Mouse (Mus musculus) heart, adult 9 months (tissue): ENCODE data around the gene Dbil5.
A peak's percentile ranks its signal among the peaks of the same experiment; 100 is the strongest.

Source experiments
- DNase-seq, 2 experiments: peaks; one replicate each; pipeline ENCODE4 v3.0.0; 2022; ENCODE audit warnings: low spot score in 2 of 2

Dbil5 gene

GRCm38 (mm10) chr11:76236136-76236535 lies 18.7 kb downstream of the Dbil5 start:
- DNase-seq = no peak

- no peak for DNase-seq
Measured at GRCm38 (mm10) chr11:76239750-76240149, 22.3 kb downstream of the Dbil5 start.

- peak; percentile 83 to 89 for DNase-seq
Measured at GRCm38 (mm10) chr11:76242901-76243810, 25.7 kb downstream of the Dbil5 start, which contains the start of the genes Mrm3 and Glod4. TSS of gene Mrm3 (plus strand) at chr11:76243715. TSS of gene Glod4 (minus strand) at chr11:76243725.

GRCm38 (mm10) chr11:76243811-76244546 lies 26.6 kb downstream of the Dbil5 start:
- no peak for DNase-seq

GRCm38 (mm10) chr11:76246439-76246838 lies 29.0 kb downstream of the Dbil5 start:
- DNase-seq = no peak

- no peak for DNase-seq
Measured at GRCm38 (mm10) chr11:76247239-76247638, 29.8 kb downstream of the Dbil5 start.

- DNase-seq = no peak
Measured at GRCm38 (mm10) chr11:76252036-76252435, 34.6 kb downstream of the Dbil5 start.

- peak; percentile 74 to 86 for DNase-seq
Measured at GRCm38 (mm10) chr11:76253145-76253917, 35.9 kb downstream of the Dbil5 start.

GRCm38 (mm10) chr11:76253918-76254264 lies 36.5 kb downstream of the Dbil5 start:
- peak in 1 of 2 experiments; percentile 37 for DNase-seq

GRCm38 (mm10) chr11:76255431-76256001 lies 38.1 kb downstream of the Dbil5 start:
- peak; percentile 49 to 50 for DNase-seq

GRCm38 (mm10) chr11:76256129-76256528 lies 38.7 kb downstream of the Dbil5 start:
- DNase-seq = no peak

GRCm38 (mm10) chr11:76257386-76257785 lies 40.0 kb downstream of the Dbil5 start:
- DNase-seq = no peak

- DNase-seq = no peak
Measured at GRCm38 (mm10) chr11:76258511-76258910, 41.1 kb downstream of the Dbil5 start.

- DNase-seq = no peak
Measured at GRCm38 (mm10) chr11:76260208-76261050, 43.0 kb downstream of the Dbil5 start.

GRCm38 (mm10) chr11:76261224-76261623 lies 43.8 kb downstream of the Dbil5 start:
- peak; percentile 27 to 50 for DNase-seq

- no peak for DNase-seq
Measured at GRCm38 (mm10) chr11:76262611-76263351, 45.4 kb downstream of the Dbil5 start.

GRCm38 (mm10) chr11:76267550-76267949 lies 50.1 kb downstream of the Dbil5 start:
- no peak for DNase-seq

GRCm38 (mm10) chr11:76268001-76268459 lies 50.6 kb downstream of the Dbil5 start:
- no peak for DNase-seq
